ENCODE assay signal across 8 mouse cellular contexts in the genomic region with DNA sequence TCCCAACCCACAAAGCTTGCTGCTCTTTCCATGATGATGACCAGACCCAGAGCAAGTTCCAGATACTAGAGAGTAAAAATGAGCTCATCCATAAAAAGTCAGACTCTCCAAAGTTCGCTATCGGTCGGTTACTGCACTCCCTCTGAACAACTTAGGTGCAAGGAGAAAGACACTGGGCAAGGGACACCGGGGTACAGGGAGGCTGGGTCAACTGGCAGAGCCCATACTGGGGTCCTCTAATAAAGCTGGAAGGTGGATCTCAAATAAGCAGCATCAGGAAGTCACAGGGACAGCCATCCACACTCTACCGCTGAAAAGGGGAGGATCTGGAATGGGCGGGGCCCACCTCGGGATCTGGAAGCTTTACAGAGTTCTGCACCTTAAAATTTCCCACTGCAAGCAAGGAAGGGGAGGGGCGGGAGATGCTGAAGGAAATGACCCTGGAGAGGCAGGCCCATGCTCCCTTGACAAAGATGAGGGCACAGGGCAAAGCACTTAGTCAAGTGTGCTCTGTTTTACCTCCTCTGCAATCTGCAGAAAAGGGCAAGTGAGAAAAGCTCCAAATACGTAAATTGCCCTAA. TPM values are rescaled to one million over a fixed set of nuclear protein-coding genes. Genes with fewer than 3 reads are reported as not detected.
DNase-seq lines count a peak whose midpoint lies in the region; ATAC-seq lines count a peak whose summit lies in the region.

No protein-coding gene starts in this region.

- peak; percentile 84 for DNase-seq in heart, adult 11 months
- DNase-seq in heart, adult 8-10 months (ENCODE audit: low spot score): no peak
- peak; percentile 27 for DNase-seq in neural tube, embryonic 10.5 days (ENCODE audit: extremely low spot score, low spot score)
- no peak for DNase-seq in left cerebral cortex, postnatal 36 days (ENCODE audit: low spot score in 2 of 2)
- DNase-seq in adrenal gland, adult (ENCODE audit: inconsistent age in 2 of 2, low spot score in 1 of 2): no peak
- DNase-seq in thymus, postnatal 10 days (ENCODE audit: low spot score in 2 of 2): no peak

- WGBS in forebrain, embryonic 13.5 days: 24% methylated on average over 9 of the region's 9 CpGs
- 16% methylated on average over 9 of the region's 9 CpGs for WGBS in kidney, embryonic 14.5 days

- H3K27ac ChIP-seq in forebrain, embryonic 13.5 days: no peak overlapping the region
- H3K27ac ChIP-seq in kidney, embryonic 14.5 days (ENCODE audit: low read depth, low read length): 0 out of 2 replicates have a peak overlapping the region, but pooled peaks have one; percentile 11

- no peaks in the 10 kb centered on the region for H3K36me3 ChIP-seq in forebrain, embryonic 13.5 days (ENCODE audit: poor library complexity, severe bottlenecking)
- H3K36me3 ChIP-seq in kidney, embryonic 14.5 days (ENCODE audit: control insufficient read depth, insufficient read depth, low read length): peaks cover 4% of the 10 kb centered on the region; the same call in 1 of the 2 replicates

- peaks cover 37% of the 10 kb centered on the region for H3K4me1 ChIP-seq in forebrain, embryonic 13.5 days
- H3K4me1 ChIP-seq in kidney, embryonic 14.5 days (ENCODE audit: control insufficient read depth, insufficient read depth, low read length): peaks cover 7% of the 10 kb centered on the region; the same call in 1 of the 2 replicates

- no peaks in the 10 kb centered on the region for H3K27me3 ChIP-seq in forebrain, embryonic 13.5 days
- no peaks in the 10 kb centered on the region for H3K27me3 ChIP-seq in kidney, embryonic 14.5 days (ENCODE audit: control insufficient read depth, insufficient read depth, low read length)

- peak overlapping the region; percentile 95 for H3K9ac ChIP-seq in forebrain, embryonic 13.5 days
- peak overlapping the region; percentile 96; the same call in 1 of the 2 replicates for H3K9ac ChIP-seq in kidney, embryonic 14.5 days (ENCODE audit: low read depth, low read length)

- no peak for ATAC-seq in forebrain, embryonic 13.5 days
- ATAC-seq in kidney, embryonic 14.5 days (ENCODE audit: low FRiP score, low TSS enrichment): no peak

- no peaks in the 10 kb centered on the region for H3K9me3 ChIP-seq in forebrain, embryonic 13.5 days (replicated peaks)
- no peaks in the 10 kb centered on the region for H3K9me3 ChIP-seq in kidney, embryonic 14.5 days (ENCODE audit: control insufficient read depth, low read length)

- intact Hi-C loops in left cerebral cortex, postnatal 36 days (cut with DNase I): loop anchor here (5.0 to 10.0 kb wide), 3 partner anchors 158 to 492 kb away; no protein-coding TSS in a partner anchor

- peak overlapping the region; percentile 92 for H3K4me3 ChIP-seq in forebrain, embryonic 13.5 days
- H3K4me3 ChIP-seq in kidney, embryonic 14.5 days (ENCODE audit: low read length): peak overlapping the region; percentile 90

- H3K4me2 ChIP-seq in forebrain, embryonic 13.5 days: peak overlapping the region; percentile 94
- peak overlapping the region; percentile 61 for H3K4me2 ChIP-seq in kidney, embryonic 14.5 days (replicated peaks; ENCODE audit: low read depth, low read length)

RNA-seq across cellular contexts. Expression of gene Fzd1, which starts 3.0 kb away (rescaled TPM):
- 1 to 10 TPM; 7.9 to 9.6 (median 8.7) TPM for total RNA-seq in heart, adult 8-10 months (2022)
- polyA plus RNA-seq in forebrain, embryonic 13.5 days (2015; fragmentation: Nextera tagmentation; extraction: Ambion mirVana): 16.9 and 17.0 TPM in 2 replicates
- polyA plus RNA-seq in kidney, embryonic 14.5 days (2014; fragmentation: Nextera tagmentation; extraction: Ambion mirVana): 29.6 and 44.7 TPM in 2 replicates
- 10 to 100 TPM; 12.9 to 14.1 TPM for total RNA-seq in left cerebral cortex, postnatal 36 days (2021)

Comparison
In these comparisons a context has a peak if more than half of its experiments do, and no peak if none do; other contexts are left out.
1. DNase-seq: peak in heart, adult 11 months (single experiment) and neural tube, embryonic 10.5 days (single experiment); none in heart, adult 8-10 months (single experiment), left cerebral cortex, postnatal 36 days (0 of 2), adrenal gland, adult (0 of 2) and thymus, postnatal 10 days (0 of 2).